Mouse (Mus musculus): Measurements from ENCODE around the gene Cmklr1.

Cmklr1 gene

GRCm38 (mm10) chr5:113584439-113584838, 65.8 kb downstream of the Cmklr1 start:
- DNase-seq, result no peak

DNA sequence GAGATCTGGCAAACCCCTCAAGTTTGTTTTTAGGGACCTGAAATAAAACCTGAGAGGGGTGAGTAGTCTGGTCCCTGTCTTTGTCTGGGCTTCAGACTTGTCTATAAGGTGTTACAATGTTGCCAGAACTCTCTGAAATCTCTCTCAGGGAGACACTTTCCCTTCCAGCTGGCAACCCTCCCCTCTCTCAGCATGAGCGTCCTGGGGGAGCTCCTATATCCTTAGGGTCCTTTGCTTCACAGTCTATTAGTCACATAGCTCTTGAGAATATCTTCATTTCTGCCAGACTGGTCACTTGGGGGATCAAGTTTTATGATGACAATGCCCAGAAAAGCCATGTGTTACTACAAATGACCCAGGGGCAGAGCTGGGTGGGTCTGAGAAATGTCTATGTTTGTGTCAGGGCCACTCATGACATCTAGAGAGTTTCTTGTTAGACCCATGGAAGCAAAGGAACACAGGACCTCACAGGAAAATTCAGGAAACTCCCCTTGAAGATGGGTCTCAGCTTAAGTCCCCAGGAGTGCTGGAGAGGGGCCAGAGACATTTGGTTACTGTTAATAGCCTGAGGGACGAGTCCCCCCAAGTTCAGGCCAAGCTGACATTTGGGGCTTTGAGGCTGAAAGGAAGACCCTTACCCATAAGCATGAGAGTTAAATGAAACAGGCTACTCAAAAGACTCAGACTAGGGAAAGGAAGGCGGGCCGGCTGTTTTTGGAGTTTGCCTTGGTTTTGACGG, 66.6 kb downstream of the Cmklr1 start:
- no peak for DNase-seq

DNA sequence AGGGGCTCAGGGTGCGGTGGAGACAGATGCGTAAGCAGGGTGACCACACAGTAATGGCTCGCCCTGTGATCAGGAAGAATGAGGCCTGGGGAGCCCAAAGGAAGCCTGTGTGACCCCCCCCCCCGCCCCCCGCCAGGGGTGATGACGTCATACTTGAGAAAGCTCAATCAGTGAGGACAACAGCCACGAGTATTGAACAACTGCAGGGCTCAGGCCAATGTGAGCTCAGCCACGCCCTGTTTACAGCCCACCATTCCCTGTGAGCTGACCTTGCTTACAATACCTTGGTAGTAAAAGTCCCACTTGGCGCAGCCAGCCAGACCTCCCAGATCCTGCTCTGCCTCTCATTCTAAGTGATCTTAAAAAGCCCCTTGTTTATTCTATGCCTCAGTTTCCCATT, 69.4 kb downstream of the Cmklr1 start:
- DNase-seq, result no peak

GRCm38 (mm10) chr5:113580248-113580647, 70.0 kb downstream of the Cmklr1 start:
- no peak for DNase-seq

GRCm38 (mm10) chr5:113579128-113579527, 71.1 kb downstream of the Cmklr1 start:
- no peak for DNase-seq

GRCm38 (mm10) chr5:113578428-113578827, 71.8 kb downstream of the Cmklr1 start:
- no peak for DNase-seq

GRCm38 (mm10) chr5:113577555-113577954, 72.7 kb downstream of the Cmklr1 start:
- DNase-seq, result no peak

- DNase-seq, result no peak
Observed at GRCm38 (mm10) chr5:113570056-113570717, 80.0 kb downstream of the Cmklr1 start.

GRCm38 (mm10) chr5:113565858-113566257, 84.4 kb downstream of the Cmklr1 start:
- DNase-seq, result no peak

- DNase-seq, result no peak
Observed at GRCm38 (mm10) chr5:113565101-113565854, 84.9 kb downstream of the Cmklr1 start.

- DNase-seq, result no peak
Observed at GRCm38 (mm10) chr5:113564463-113564862, 85.8 kb downstream of the Cmklr1 start.

Data from lung, postnatal 4 days (tissue).